ENCODE assay signal across 18 mouse cellular contexts in the genomic region with DNA sequence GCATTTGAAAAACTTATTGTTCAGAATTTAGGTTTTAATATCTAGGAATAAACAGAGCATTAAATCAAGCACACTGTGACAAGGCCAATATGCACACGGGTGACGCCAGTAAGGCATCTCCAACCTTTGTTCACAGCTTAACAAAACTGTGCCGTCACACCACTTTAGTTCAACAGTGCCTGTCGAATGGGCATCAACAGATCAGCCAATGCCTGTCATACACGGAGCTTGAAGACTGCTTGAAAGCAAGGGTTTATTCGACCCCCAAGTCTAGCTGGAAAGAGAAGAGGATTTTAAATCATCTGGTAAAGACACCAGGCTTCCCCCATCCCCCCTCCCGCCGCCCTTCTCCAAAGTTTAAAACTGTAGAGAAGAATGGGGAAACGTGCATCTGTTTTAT. TPM values are rescaled to one million over a fixed set of nuclear protein-coding genes. Genes with fewer than 3 reads are reported as not detected.
A peak's percentile ranks its signal among the peaks of the same experiment; 100 is the strongest.
DNase-seq lines count a peak whose midpoint lies in the region; ATAC-seq lines count a peak whose summit lies in the region.
"Had no signal": no experiment of that assay in that cellular context is flagged by ENCODE, and none has a peak within 500 bp of the region (broad histone marks: within the 10 kb centered on the region; RNA-seq: fewer than 3 reads in every experiment).

No protein-coding gene starts in this region.

- no peaks in the 10 kb centered on the region for H3K27me3 ChIP-seq in forebrain, embryonic 10.5 days (ENCODE audit: poor library complexity, severe bottlenecking)
- H3K27me3 ChIP-seq in forebrain, embryonic 14.5 days (replicated peaks; ENCODE audit: control insufficient read depth, insufficient read depth, low read length): no peaks in the 10 kb centered on the region
- H3K27me3 ChIP-seq in lung, embryonic 16.5 days (ENCODE audit: control insufficient read depth, insufficient read depth, low read depth, low read length): no peaks in the 10 kb centered on the region
- no peaks in the 10 kb centered on the region for H3K27me3 ChIP-seq in forebrain, embryonic 16.5 days (replicated peaks; ENCODE audit: control insufficient read depth, insufficient read depth, low read length)
- H3K27me3 ChIP-seq in midbrain, embryonic 15.5 days (replicated peaks): no peaks in the 10 kb centered on the region
- H3K27me3 ChIP-seq: limb, embryonic 15.5 days had no signal

- H3K36me3 ChIP-seq in forebrain, embryonic 10.5 days (replicated peaks): peaks cover 24% of the 10 kb centered on the region
- H3K36me3 ChIP-seq in forebrain, embryonic 14.5 days (ENCODE audit: control insufficient read depth, insufficient read depth, low read length): 0 out of 2 replicates have a peak, but pooled peaks cover 6% of the 10 kb centered on the region
- H3K36me3 ChIP-seq in lung, embryonic 16.5 days (ENCODE audit: control insufficient read depth, insufficient read depth, low read length): 0 out of 2 replicates have a peak, but pooled peaks cover 6% of the 10 kb centered on the region
- 0 out of 2 replicates have a peak, but pooled peaks cover 2% of the 10 kb centered on the region for H3K36me3 ChIP-seq in forebrain, embryonic 16.5 days (ENCODE audit: control insufficient read depth, insufficient read depth)
- H3K36me3 ChIP-seq in midbrain, embryonic 15.5 days (replicated peaks): no peaks in the 10 kb centered on the region
- H3K36me3 ChIP-seq: limb, embryonic 15.5 days had no signal

- peaks cover 83% of the 10 kb centered on the region for H3K4me1 ChIP-seq in forebrain, embryonic 10.5 days
- H3K4me1 ChIP-seq in forebrain, embryonic 14.5 days (ENCODE audit: control insufficient read depth, insufficient read depth, low read length): peaks cover 51% of the 10 kb centered on the region
- peaks cover 37% of the 10 kb centered on the region for H3K4me1 ChIP-seq in lung, embryonic 16.5 days (replicated peaks; ENCODE audit: control insufficient read depth, insufficient read depth, low read length)
- H3K4me1 ChIP-seq in forebrain, embryonic 16.5 days (replicated peaks; ENCODE audit: control insufficient read depth, insufficient read depth, low read length): peaks cover 67% of the 10 kb centered on the region
- H3K4me1 ChIP-seq in midbrain, embryonic 15.5 days: peaks cover 40% of the 10 kb centered on the region

- no peak overlapping the region for H3K9ac ChIP-seq in forebrain, embryonic 14.5 days (ENCODE audit: low read length)
- H3K9ac ChIP-seq in lung, embryonic 16.5 days (ENCODE audit: low read length): peak overlapping the region; percentile 39; the same call in 1 of the 2 replicates
- no peak overlapping the region for H3K9ac ChIP-seq in forebrain, embryonic 16.5 days (replicated peaks; ENCODE audit: low read depth, low read length)
- no peak overlapping the region for H3K9ac ChIP-seq in midbrain, embryonic 15.5 days
- H3K9ac ChIP-seq: limb, embryonic 15.5 days; lung, embryonic 14.5 days had no signal

- no peak overlapping the region for H3K4me2 ChIP-seq in forebrain, embryonic 14.5 days (ENCODE audit: low read length)
- no peak overlapping the region for H3K4me2 ChIP-seq in lung, embryonic 16.5 days (ENCODE audit: low read depth, low read length)
- H3K4me2 ChIP-seq in forebrain, embryonic 16.5 days (ENCODE audit: low read length): no peak overlapping the region
- no peak overlapping the region for H3K4me2 ChIP-seq in midbrain, embryonic 15.5 days
- H3K4me2 ChIP-seq: limb, embryonic 15.5 days; lung, embryonic 14.5 days had no signal

- no peak for ATAC-seq in forebrain, embryonic 14.5 days
- ATAC-seq in lung, embryonic 16.5 days (ENCODE audit: low read depth): 0 out of 2 replicates have a peak, but pooled peaks have one; percentile 17
- 0 out of 2 replicates have a peak, but pooled peaks have one; percentile 9 for ATAC-seq in forebrain, embryonic 16.5 days
- ATAC-seq in midbrain, embryonic 15.5 days (replicated peaks): peak; percentile 57; the same call in 1 of the 2 replicates
- ATAC-seq in monocyte, adult 5-6 weeks (replicated peaks; ENCODE audit: insufficient number of reproducible peaks, low FRiP score, low TSS enrichment, poor library complexity, severe bottlenecking): no peak

- no peaks in the 10 kb centered on the region for H3K9me3 ChIP-seq in forebrain, embryonic 10.5 days
- H3K9me3 ChIP-seq in forebrain, embryonic 14.5 days (replicated peaks; ENCODE audit: control insufficient read depth, low read length): no peaks in the 10 kb centered on the region
- H3K9me3 ChIP-seq in lung, embryonic 16.5 days (ENCODE audit: control insufficient read depth, low read length): no peaks in the 10 kb centered on the region
- H3K9me3 ChIP-seq in forebrain, embryonic 16.5 days (ENCODE audit: control insufficient read depth, low read length): no peaks in the 10 kb centered on the region
- no peaks in the 10 kb centered on the region for H3K9me3 ChIP-seq in midbrain, embryonic 15.5 days
- H3K9me3 ChIP-seq: limb, embryonic 15.5 days had no signal

- 25% methylated on average over 9 of the region's 9 CpGs for WGBS in forebrain, embryonic 10.5 days
- 24% methylated on average over 9 of the region's 9 CpGs for WGBS in forebrain, embryonic 14.5 days
- 37% methylated on average over 9 of the region's 9 CpGs for WGBS in lung, embryonic 16.5 days
- WGBS in forebrain, embryonic 16.5 days: 20% methylated on average over 9 of the region's 9 CpGs
- 18% methylated on average over 9 of the region's 9 CpGs for WGBS in midbrain, embryonic 15.5 days

- H3K27ac ChIP-seq in forebrain, embryonic 10.5 days: peak overlapping the region; percentile 62; the same call in 1 of the 2 replicates
- no peak overlapping the region for H3K27ac ChIP-seq in forebrain, embryonic 14.5 days (ENCODE audit: low read depth, low read length)
- H3K27ac ChIP-seq in lung, embryonic 16.5 days (ENCODE audit: low read length): no peak overlapping the region
- peak overlapping the region; percentile 51; the same call in 1 of the 2 replicates for H3K27ac ChIP-seq in forebrain, embryonic 16.5 days (ENCODE audit: low read length)
- no peak overlapping the region; the same call in 1 of the 2 replicates for H3K27ac ChIP-seq in midbrain, embryonic 15.5 days
- H3K27ac ChIP-seq: limb, embryonic 15.5 days had no signal

- no peak overlapping the region for H3K4me3 ChIP-seq in forebrain, embryonic 10.5 days
- H3K4me3 ChIP-seq in forebrain, embryonic 14.5 days (ENCODE audit: low read depth, low read length): no peak overlapping the region
- H3K4me3 ChIP-seq in lung, embryonic 16.5 days (ENCODE audit: low read length): no peak overlapping the region
- H3K4me3 ChIP-seq in forebrain, embryonic 16.5 days (replicated peaks; ENCODE audit: low read length): no peak overlapping the region
- no peak overlapping the region for H3K4me3 ChIP-seq in midbrain, embryonic 15.5 days
- H3K4me3 ChIP-seq: limb, embryonic 15.5 days had no signal

- no peak for DNase-seq in forebrain, embryonic 10.5 days (ENCODE audit: extremely low spot score, low spot score)
- DNase-seq in forebrain, embryonic 14.5 days (ENCODE audit: low spot score): no peak
- DNase-seq in lung, postnatal 25 days (ENCODE audit: low spot score): no peak
- DNase-seq in right cerebral cortex, postnatal 25 days: no peak
- DNase-seq: adrenal gland, postnatal 36 days; B cell, adult 2 months; cerebellum, adult 11 months; gastrocnemius, postnatal 14 days; heart, postnatal 10 days; kidney, adult 11 months; kidney, postnatal 25 days; lung, embryonic 14.5 days; retina, postnatal 1 day had no signal

RNA-seq across cellular contexts. Expression of gene Zeb2, which starts 21.4 kb away (rescaled TPM):
- polyA plus RNA-seq in forebrain, embryonic 10.5 days (2016; fragmentation: Nextera tagmentation; extraction: Ambion mirVana): 30.2 and 30.4 TPM in 2 replicates
- polyA plus RNA-seq in forebrain, embryonic 14.5 days (2014; fragmentation: Nextera tagmentation; extraction: Ambion mirVana): 70.6 and 87.0 TPM in 2 replicates
- 77.3 and 84.3 TPM in 2 replicates for polyA plus RNA-seq in lung, embryonic 16.5 days (2015; fragmentation: Nextera tagmentation; extraction: Ambion mirVana)
- 120 and 151 TPM in 2 replicates for polyA plus RNA-seq in forebrain, embryonic 16.5 days (2015; fragmentation: Nextera tagmentation; extraction: Ambion mirVana)
- 30.8 and 31.5 TPM in 2 replicates for polyA plus RNA-seq in midbrain, embryonic 15.5 days (2015; fragmentation: Nextera tagmentation; extraction: Ambion mirVana)
- total RNA-seq in monocyte, adult 5-6 weeks (2017): 284 to 428 TPM (median 338 TPM) in 3 replicates

Comparison
In these comparisons a context has a peak if more than half of its experiments do, and no peak if none do; other contexts are left out.
1. H3K27ac ChIP-seq: peak in forebrain, embryonic 10.5 days (single experiment) and forebrain, embryonic 16.5 days (single experiment); none in forebrain, embryonic 14.5 days (single experiment), lung, embryonic 16.5 days (single experiment) and midbrain, embryonic 15.5 days (single experiment).
2. ATAC-seq: peak in lung, embryonic 16.5 days (single experiment), forebrain, embryonic 16.5 days (single experiment) and midbrain, embryonic 15.5 days (single experiment); none in forebrain, embryonic 14.5 days (single experiment) and monocyte, adult 5-6 weeks (single experiment).